Mouse (Mus musculus) inflammation-experienced regulatory T-cells (primary cell): Measurements from ENCODE around the gene Tacr2. TPM values are rescaled to one million over a fixed set of nuclear protein-coding genes. Genes with fewer than 3 reads are reported as not detected.

Experiments used
- polyA plus RNA-seq, 2 experiments: library from polyadenylated mRNA; unstranded; fragments of 100-300 nt; shearing (Covaris generic); gene quantifications; one replicate each; pipeline ENCODE4 v1.2.1; 2017

Gene Tacr2
- polyA plus RNA-seq: not detected

GRCm38 (mm10) chr10:62252000-62252488 is at the start of gene Tacr2:
Gene Tacr2, plus strand, starts transcription at chr10:62252438.

GRCm38 (mm10) chr10:62230708-62231394 is 21.4 kb upstream of the Tacr2 start, which contains the start of gene Tspan15:
Gene Tspan15, minus strand, starts transcription at chr10:62231251.

Other genes with a start within 250 kb of the Tacr2 start
- under 1 TPM in 1 of 2 experiments, not detected in 1; 0.62 TPM for gene Neurog3, start 119.3 kb upstream of the Tacr2 start, polyA plus RNA-seq
- 10 to 100 TPM in 1 of 2 experiments, 1 to 10 TPM in 1; 3.1 to 17.9 TPM for gene Fam241b, start 108.5 kb upstream of the Tacr2 start, polyA plus RNA-seq
- 1 to 10 TPM in 1 of 2 experiments, under 1 TPM in 1; 0.94 to 3.2 TPM for gene Tspan15, start 21.2 kb upstream of the Tacr2 start, polyA plus RNA-seq
- 100 to 1,000 TPM; 113 to 116 TPM for gene Hk1, start 127.5 kb downstream of the Tacr2 start, polyA plus RNA-seq
- under 1 TPM; 0.35 to 0.56 TPM for gene Hkdc1, start 170.1 kb downstream of the Tacr2 start, polyA plus RNA-seq
- gene 4930507D05Rik, start 197.1 kb downstream of the Tacr2 start, polyA plus RNA-seq: not detected
- 10 to 100 TPM; 24.9 to 26.1 TPM for gene Supv3l1, start 197.3 kb downstream of the Tacr2 start, polyA plus RNA-seq
- 10 to 100 TPM; 66.9 to 69.9 TPM for gene Vps26a, start 234.4 kb downstream of the Tacr2 start, polyA plus RNA-seq